Mouse (Mus musculus) CH12.LX (cell line): Measurements from ENCODE around the gene Msx2.

Experiments used
- CTCF ChIP-seq, 2 experiments: IDR thresholded peaks in 1 of 2; conservative IDR thresholded peaks in 1 of 2; 2 replicates each; pipeline ENCODE4 v1.5.1; 2011 to 2012; ENCODE audit warnings: low read depth in 2 of 2, low read length in 2 of 2, improper control_type of control experiment in 1 of 2, inconsistent platforms in 1 of 2, mild to moderate bottlenecking in 1 of 2, moderate library complexity in 1 of 2
- E2F4 ChIP-seq: IDR thresholded peaks from 2 replicates; pipeline ENCODE4 v1.6.1; 2011; ENCODE audit warnings: low read depth, low read length, improper control_type of control experiment; ENCODE audit not compliant: insufficient replicate concordance
- ELF1 ChIP-seq: IDR thresholded peaks from 2 replicates; pipeline ENCODE4 v1.6.1; 2014; ENCODE audit warnings: low read depth, mild to moderate bottlenecking, inconsistent platforms, low read length, improper control_type of control experiment
- GABPA ChIP-seq: IDR thresholded peaks from 2 replicates; pipeline ENCODE4 v1.6.1; 2012; ENCODE audit warnings: low read depth, low read length, improper control_type of control experiment, inconsistent platforms; ENCODE audit not compliant: insufficient replicate concordance
- HCFC1 ChIP-seq: IDR thresholded peaks from 2 replicates; pipeline ENCODE4 v1.6.1; 2012; ENCODE audit warnings: low read depth, mild to moderate bottlenecking, inconsistent platforms, low read length, improper control_type of control experiment
- KAT2A ChIP-seq: IDR thresholded peaks from 2 replicates; pipeline ENCODE4 v1.6.1; 2012; ENCODE audit warnings: low read length, improper control_type of control experiment, inconsistent platforms; ENCODE audit not compliant: insufficient replicate concordance
- MEF2A ChIP-seq: IDR thresholded peaks from 2 replicates; pipeline ENCODE4 v1.6.1; 2014; ENCODE audit warnings: low read depth, mild to moderate bottlenecking, inconsistent platforms, low read length, improper control_type of control experiment, borderline replicate concordance
- POLR2A ChIP-seq: IDR thresholded peaks from 2 replicates; pipeline ENCODE4 v1.6.1; 2011; ENCODE audit warnings: low read depth, mild to moderate bottlenecking, improper control_type of control experiment, low read length
- SIN3A ChIP-seq: IDR thresholded peaks from 2 replicates; pipeline ENCODE4 v1.6.1; 2012; ENCODE audit warnings: low read length, improper control_type of control experiment, inconsistent platforms
- TBP ChIP-seq: conservative IDR thresholded peaks from 2 replicates; pipeline ENCODE4 v1.6.1; 2011; ENCODE audit warnings: low read depth, low read length, improper control_type of control experiment
- TCF12 ChIP-seq: IDR thresholded peaks from 2 replicates; pipeline ENCODE4 v1.6.1; 2014; ENCODE audit warnings: low read depth, mild to moderate bottlenecking, inconsistent platforms, low read length, improper control_type of control experiment
- ZKSCAN1 ChIP-seq: IDR thresholded peaks from 2 replicates; pipeline ENCODE4 v1.6.1; 2012; ENCODE audit warnings: low read depth, inconsistent platforms, low read length, improper control_type of control experiment, borderline replicate concordance

GRCm38 (mm10) chr13:53442168-53442980, 30.5 kb downstream of the Msx2 start:
- TF ChIP-seq HCFC1 (no peak), SIN3A (no peak), KAT2A (no peak), E2F4 (no peak), CTCF (conservative IDR thresholded peaks at IDR 0.05 in 1 of 2, IDR thresholded peaks at IDR 0.05 in 1 of 2; ENCODE audit: low read depth in 2 of 2, low read length in 2 of 2) (peak in 1 of 2 experiments; percentile 21; a peak in 2 of 4 replicates), TBP (no peak), TCF12 (no peak), GABPA (no peak), POLR2A (no peak), ZKSCAN1 (no peak), MEF2A (no peak), ELF1 (no peak)
